Mouse (Mus musculus) gastrocnemius, adult 2 months (tissue): ENCODE measurements around the gene Cacng1. TPM values are rescaled to one million over a fixed set of nuclear protein-coding genes. Genes with fewer than 3 reads are reported as not detected.

Experiments used
- DNase-seq: peaks from one replicate; pipeline ENCODE4 v3.0.0; 2022
- H3K27ac ChIP-seq: fragments of 200-600 bp; 2 replicates; pipeline ENCODE4 v1.8.1; 2022; ENCODE audit warnings: mild to moderate bottlenecking
- H3K4me3 ChIP-seq: fragments of 200-600 bp; 2 replicates; pipeline ENCODE4 v1.8.1; 2022; ENCODE audit warnings: mild to moderate bottlenecking, moderate library complexity
- CTCF ChIP-seq: fragments of 200-600 bp; IDR thresholded peaks from 2 replicates; pipeline ENCODE4 v1.8.1; 2022; ENCODE audit warnings: antibody characterized with exemption, mild to moderate bottlenecking, moderate library complexity
- intact Hi-C: fragments of 180-260 bp; cut with DNase I; formaldehyde crosslinking; loops from one replicate; pipeline ENCODE4 v1.15.1; 2025
- long read RNA-seq, 2 experiments: library from polyadenylated mRNA; stranded (forward); transcript quantifications; one replicate each; pipeline ENCODE4 v2.0.0; 2021
- total RNA-seq, 2 experiments: library from RNA; stranded (reverse); gene quantifications; 2 replicates each; pipeline ENCODE4 v1.2.3; 2021

Cacng1 gene
- total RNA-seq = 100 to 1,000 TPM; 200 to 381 TPM
- long read RNA-seq, experiment 1, transcript Cacng1-201 (4 exons, 1,249 nt) = major isoform, 85 of 95 reads
- long read RNA-seq, experiment 1, partial matches to known transcripts = 7 of 95 reads
- long read RNA-seq, experiment 1, other reads (novel, unspliced or antisense) = 3 of 95 reads
- long read RNA-seq, experiment 2, transcript Cacng1-201 (4 exons, 1,249 nt) = major isoform, 169 of 195 reads
- long read RNA-seq, experiment 2, partial matches to known transcripts = 3 of 195 reads
- long read RNA-seq, experiment 2, other reads (novel, unspliced or antisense) = 23 of 195 reads

- H3K4me3 ChIP-seq = peak within 1 kb of the TSS; percentile 77
- peak within 1 kb of the TSS; percentile 93 for H3K27ac ChIP-seq
- peak; percentile 88 for DNase-seq
- no peak for TF ChIP-seq CTCF
- intact Hi-C loops = no loop called here
These were observed at the start of gene Cacng1 for GRCm38 (mm10) chr11:107716332-107716938. Gene Cacng1 (minus strand): TSS chr11:107716522.

DNA sequence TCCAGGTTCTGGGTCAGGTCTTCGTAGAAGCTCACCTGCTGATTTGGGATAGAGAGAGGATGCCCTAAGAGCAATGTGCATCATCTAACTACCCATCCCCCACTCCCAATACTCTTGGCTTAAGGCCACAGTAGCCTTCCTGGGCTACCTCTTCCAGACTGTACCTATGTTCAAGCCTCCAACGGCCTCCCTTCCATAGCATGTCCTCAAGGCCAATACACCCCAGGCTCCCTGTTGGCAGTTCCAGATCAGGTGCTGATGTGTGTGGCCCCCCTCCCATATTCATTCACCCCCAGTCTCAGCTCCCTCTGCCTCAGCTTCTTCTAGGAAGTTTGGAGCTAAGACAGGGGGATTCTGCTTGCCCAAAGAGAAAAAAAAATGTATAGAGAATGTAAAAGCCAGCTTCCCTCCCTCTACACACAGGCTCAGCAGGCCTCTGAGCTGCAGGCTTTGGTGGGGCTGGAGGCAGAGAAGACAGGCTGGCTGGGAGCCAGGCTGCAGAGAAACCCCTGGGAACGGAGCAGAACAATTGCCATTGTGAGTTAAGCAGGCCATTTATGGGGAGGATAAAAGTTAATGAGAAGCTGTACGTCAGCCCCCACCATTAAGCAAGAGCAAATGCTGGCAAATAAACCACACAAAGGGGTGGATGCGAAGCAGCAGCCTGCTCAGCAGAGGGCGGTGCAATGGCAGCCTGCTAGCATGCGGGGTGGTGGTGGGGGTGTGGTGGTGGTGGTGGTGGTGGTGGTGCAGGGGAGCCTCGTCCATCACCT is 46.6 kb upstream of the Cacng1 start:
- no peak for TF ChIP-seq CTCF
- intact Hi-C loops = no loop called here
- Histone ChIP-seq H3K27ac (no peak overlapping the region), H3K4me3 (no peak overlapping the region)
- DNase-seq = no peak

DNA sequence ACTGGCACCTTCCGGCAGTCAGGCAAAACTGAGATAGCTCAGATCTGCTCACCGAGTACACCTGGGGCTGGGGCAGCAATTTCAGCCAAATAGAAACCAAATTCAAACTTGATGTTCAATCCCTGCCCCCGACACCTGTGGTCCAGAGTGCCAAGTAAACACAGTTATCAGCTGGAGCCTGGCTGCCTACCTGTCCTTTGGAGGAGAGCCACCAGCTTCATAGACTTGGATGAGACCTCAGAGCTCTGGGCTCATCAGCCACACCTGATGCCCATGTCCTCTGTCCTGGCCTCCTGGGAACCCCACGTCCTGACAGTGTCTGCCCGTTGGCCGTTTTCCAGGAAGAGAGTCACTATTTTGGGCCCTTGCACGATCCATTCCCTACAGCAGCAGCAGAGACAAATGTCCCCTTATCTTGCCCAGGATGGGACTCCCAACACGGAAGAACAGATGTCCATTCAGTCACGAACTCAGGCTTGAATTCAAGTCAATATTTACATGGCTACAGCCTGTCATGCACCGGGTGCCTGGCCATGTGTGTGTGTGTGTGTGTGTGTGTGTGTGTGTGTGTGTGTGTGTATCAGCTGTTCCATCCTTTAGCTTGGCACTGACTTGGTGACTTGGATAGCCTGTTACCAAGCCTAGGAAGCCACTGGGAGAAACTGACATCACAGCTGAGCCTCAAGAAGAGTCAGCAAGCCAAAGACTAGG is 45.6 kb upstream of the Cacng1 start:
- DNase-seq = peak; percentile 52
- H3K27ac ChIP-seq = no peak overlapping the region
- H3K4me3 ChIP-seq = no peak overlapping the region
- intact Hi-C loops = no loop called here
- TF ChIP-seq CTCF = no peak

DNA sequence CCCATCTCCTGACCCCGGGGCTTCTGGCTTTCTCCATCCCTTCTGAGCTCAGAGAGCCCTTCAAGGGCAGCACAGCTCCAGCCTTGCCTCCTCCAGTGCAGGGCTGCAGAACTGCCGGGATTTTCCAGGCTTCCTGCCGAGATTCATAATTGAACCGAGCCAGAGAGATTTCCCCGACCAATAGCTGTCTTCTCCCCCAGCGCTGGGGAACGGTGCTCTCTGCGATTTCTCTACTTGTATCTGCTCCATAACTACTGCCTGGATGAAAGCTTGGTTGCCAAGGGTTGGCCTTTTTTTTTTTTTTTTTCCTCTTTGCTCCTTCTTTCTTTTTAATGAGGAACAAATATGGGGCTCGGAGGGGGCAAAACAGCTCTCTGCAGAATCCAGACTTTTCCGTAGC is 43.7 kb upstream of the Cacng1 start:
- no peak for TF ChIP-seq CTCF
- Histone ChIP-seq H3K27ac (no peak overlapping the region), H3K4me3 (no peak overlapping the region)
- no peak for DNase-seq
- intact Hi-C loops = no loop called here

GRCm38 (mm10) chr11:107759516-107759915 is 43.2 kb upstream of the Cacng1 start:
- no peak for DNase-seq
- H3K4me3 ChIP-seq = no peak overlapping the region
- H3K27ac ChIP-seq = no peak overlapping the region
- TF ChIP-seq CTCF = no peak
- intact Hi-C loops = no loop called here

GRCm38 (mm10) chr11:107749114-107749513 is 32.8 kb upstream of the Cacng1 start:
- no peak for TF ChIP-seq CTCF

GRCm38 (mm10) chr11:107748243-107749035 is 32.1 kb upstream of the Cacng1 start:
- no peak overlapping the region for H3K4me3 ChIP-seq
- no peak overlapping the region for H3K27ac ChIP-seq
- TF ChIP-seq CTCF = no peak
- no peak for DNase-seq
- intact Hi-C loops = no loop called here

More at GRCm38 (mm10) chr11:107749114-107749513, 32.8 kb upstream of the Cacng1 start:
- intact Hi-C loops = no loop called here
- Histone ChIP-seq H3K4me3 (no peak overlapping the region), H3K27ac (no peak overlapping the region)
- DNase-seq = no peak

DNA sequence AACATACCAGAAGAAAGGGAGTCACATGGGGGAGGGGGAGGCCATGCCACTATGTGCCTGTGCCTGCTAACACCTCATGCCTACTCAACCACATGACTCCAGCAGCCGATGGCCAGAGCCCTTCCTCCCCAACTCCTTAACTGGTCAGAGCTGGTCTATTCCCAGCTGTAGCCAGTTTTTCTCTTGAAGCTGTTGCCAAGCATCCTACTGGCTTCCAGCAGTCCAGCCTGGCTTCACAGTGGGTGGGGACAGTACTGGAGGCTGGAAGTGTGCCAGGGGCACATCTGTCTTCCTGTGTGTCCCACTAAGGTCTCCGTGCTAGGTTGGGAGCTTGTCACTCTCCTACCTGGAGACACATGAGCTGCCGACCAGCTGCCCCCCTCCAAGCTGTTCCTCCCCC is 26.8 kb upstream of the Cacng1 start:
- H3K4me3 ChIP-seq = no peak overlapping the region
- intact Hi-C loops = no loop called here

GRCm38 (mm10) chr11:107738418-107739099 is 22.2 kb upstream of the Cacng1 start:
- Histone ChIP-seq H3K4me3 (no peak overlapping the region), H3K27ac (no peak overlapping the region)
- intact Hi-C loops = no loop called here
- no peak for DNase-seq
- no peak for TF ChIP-seq CTCF

More for the DNA sequence above, 26.8 kb upstream of the Cacng1 start:
- no peak for TF ChIP-seq CTCF
- DNase-seq = no peak
- H3K27ac ChIP-seq = no peak overlapping the region

DNA sequence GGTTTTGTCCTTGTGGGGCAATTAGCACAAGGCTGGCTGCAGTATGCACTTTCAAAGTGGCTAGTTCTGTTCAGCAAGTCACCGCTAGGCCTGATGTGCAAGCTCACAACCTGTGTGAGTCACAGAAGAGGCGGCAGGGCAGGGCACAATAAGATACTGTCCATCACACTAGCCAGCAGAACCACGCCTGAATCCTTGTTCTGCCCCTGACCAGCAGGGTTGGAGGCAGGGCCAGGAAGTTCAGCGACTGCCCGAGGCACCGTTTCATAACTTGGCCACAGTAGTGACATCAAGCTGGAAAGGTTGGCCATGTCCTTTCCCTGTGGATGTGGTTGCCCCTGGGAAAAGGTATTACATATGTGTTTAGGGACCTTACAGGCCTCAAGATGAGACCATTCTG is 21.6 kb upstream of the Cacng1 start:
- no peak for TF ChIP-seq CTCF
- no peak for DNase-seq
- intact Hi-C loops = no loop called here
- H3K27ac ChIP-seq = no peak overlapping the region
- H3K4me3 ChIP-seq = no peak overlapping the region

- no peak for TF ChIP-seq CTCF
- intact Hi-C loops = no loop called here
- DNase-seq = no peak
These were observed 17.8 kb upstream of the Cacng1 start for GRCm38 (mm10) chr11:107734133-107734532.

GRCm38 (mm10) chr11:107731498-107731897 is 15.2 kb upstream of the Cacng1 start:
- H3K27ac ChIP-seq = peak overlapping the region; percentile 91
- peak; percentile 52 for DNase-seq
- no peak for TF ChIP-seq CTCF
- intact Hi-C loops = no loop called here
- no peak overlapping the region for H3K4me3 ChIP-seq

More at GRCm38 (mm10) chr11:107734133-107734532, 17.8 kb upstream of the Cacng1 start:
- no peak overlapping the region for H3K27ac ChIP-seq
- no peak overlapping the region for H3K4me3 ChIP-seq
